Mouse (Mus musculus) C2C12 (cell line): ENCODE data around the gene Runx2.

Experiments
- CEBPB ChIP-seq: IDR thresholded peaks from one replicate; pipeline ENCODE4 v1.6.1; 2011; ENCODE audit warnings: low read depth, mild to moderate bottlenecking, control low read depth, moderate library complexity
- CTCF ChIP-seq: IDR thresholded peaks from one replicate; pipeline ENCODE4 v1.5.1; 2011; ENCODE audit not compliant: control insufficient read depth, insufficient read depth, insufficient read length
- MAX ChIP-seq: IDR thresholded peaks from one replicate; pipeline ENCODE4 v1.6.1; 2011; ENCODE audit warnings: mild to moderate bottlenecking, control low read depth
- USF1 ChIP-seq: IDR thresholded peaks from one replicate; pipeline ENCODE4 v1.6.1; 2011; ENCODE audit warnings: low read depth, mild to moderate bottlenecking, control low read depth, moderate library complexity

- TF ChIP-seq CTCF (no peak), MAX (no peak), USF1 (no peak), CEBPB (no peak)
These were observed 216.6 kb downstream of the Runx2 start for GRCm38 (mm10) chr17:44597918-44598504.
